Mouse (Mus musculus) cerebellum, adult 2 months (tissue): ENCODE measurements around the gene 4921524J17Rik. TPM values are rescaled to one million over a fixed set of nuclear protein-coding genes. Genes with fewer than 3 reads are reported as not detected.

Experiments
- DNase-seq, 2 experiments: peaks; one replicate each; pipeline ENCODE4 v3.0.0; 2021
- H3K27ac ChIP-seq: fragments of 200-500 bp; 2 replicates; pipeline ENCODE4 v1.5.1; 2012; ENCODE audit warnings: low read length, control low read depth, inconsistent platforms; ENCODE audit not compliant: insufficient read depth
- H3K27me3 ChIP-seq: fragments of 200-500 bp; 2 replicates; pipeline ENCODE4 v1.6.1; 2012; ENCODE audit warnings: inconsistent platforms, mild to moderate bottlenecking, low read length, moderate library complexity; ENCODE audit not compliant: control insufficient read depth, insufficient read depth
- H3K4me1 ChIP-seq: fragments of 200-500 bp; 2 replicates; pipeline ENCODE4 v1.6.1; 2011; ENCODE audit warnings: low read length; ENCODE audit not compliant: control insufficient read depth, insufficient read depth
- H3K4me3 ChIP-seq: fragments of 200-500 bp; replicated peaks from 2 replicates; pipeline ENCODE3; 2011; ENCODE audit warnings: mild to moderate bottlenecking, low read depth, low read length, control low read depth; ENCODE audit not compliant: insufficient read depth
- CTCF ChIP-seq: fragments of 200-500 bp; IDR thresholded peaks from 2 replicates; pipeline ENCODE4 v1.5.1; 2011; ENCODE audit warnings: low read depth, mild to moderate bottlenecking, control low read depth, low read length, moderate library complexity, borderline replicate concordance; ENCODE audit not compliant: insufficient read depth
- POLR2A ChIP-seq: fragments of 200-500 bp; IDR thresholded peaks from 2 replicates; pipeline ENCODE4 v1.6.1; 2011; ENCODE audit warnings: low read length, control low read depth, borderline replicate concordance; ENCODE audit not compliant: insufficient read depth
- WGBS: fragments of 180-500 bp; shearing (Covaris S2); methylation state at CpG from one replicate; pipeline ENCODE4 v1.1.7; 2018; 5-methylcytosine and 5-hydroxymethylcytosine counted together
- polyA plus RNA-seq: library from polyadenylated mRNA; depleted of rRNA; stranded (reverse); fragments of >200 nt; gene quantifications from 2 replicates; pipeline ENCODE4 v1.2.3, GENCODE M21; 2012

4921524J17Rik gene
- polyA plus RNA-seq, 1 experiment = 13.8 TPM

GRCm38 (mm10) chr8:85376516-85376915 is 56.1 kb downstream of the 4921524J17Rik start:
- TF ChIP-seq CTCF = no peak
- no peak for TF ChIP-seq POLR2A
- Histone ChIP-seq H3K27me3 (no peaks in the 10 kb centered on the region), H3K4me3 (no peak overlapping the region), H3K27ac (no peak overlapping the region), H3K4me1 (no peaks in the 10 kb centered on the region)
- DNase-seq = no peak
- WGBS = 31% methylated on average over 3 of the region's 3 CpGs

- no peak overlapping the region for H3K27ac ChIP-seq
- H3K27me3 ChIP-seq = no peaks in the 10 kb centered on the region
- H3K4me1 ChIP-seq = no peaks in the 10 kb centered on the region
- 18% methylated on average over 4 of the region's 4 CpGs for WGBS
- no peak overlapping the region for H3K4me3 ChIP-seq
- DNase-seq = no peak
- no peak for TF ChIP-seq CTCF
- no peak for TF ChIP-seq POLR2A
Measured at GRCm38 (mm10) chr8:85374286-85374685, 58.3 kb downstream of the 4921524J17Rik start.

GRCm38 (mm10) chr8:85373435-85374039 is 59.1 kb downstream of the 4921524J17Rik start:
- WGBS = 48% methylated on average over 5 of the region's 5 CpGs
- no peak for TF ChIP-seq CTCF
- TF ChIP-seq POLR2A = no peak
- no peak overlapping the region for H3K27ac ChIP-seq

GRCm38 (mm10) chr8:85372465-85372839 is 60.2 kb downstream of the 4921524J17Rik start:
- Histone ChIP-seq H3K27ac (no peak overlapping the region), H3K4me3 (no peak overlapping the region), H3K4me1 (no peaks in the 10 kb centered on the region), H3K27me3 (no peaks in the 10 kb centered on the region)
- WGBS = 100% methylated on average over 1 of the region's 1 CpGs
- no peak for DNase-seq
- TF ChIP-seq POLR2A = no peak
- TF ChIP-seq CTCF = no peak

More at GRCm38 (mm10) chr8:85373435-85374039, 59.1 kb downstream of the 4921524J17Rik start:
- no peaks in the 10 kb centered on the region for H3K4me1 ChIP-seq
- no peaks in the 10 kb centered on the region for H3K27me3 ChIP-seq
- no peak overlapping the region for H3K4me3 ChIP-seq
- no peak for DNase-seq

- no peak for DNase-seq
- Histone ChIP-seq H3K4me3 (no peak overlapping the region), H3K27me3 (no peaks in the 10 kb centered on the region), H3K4me1 (no peaks in the 10 kb centered on the region), H3K27ac (no peak overlapping the region)
- WGBS = 76% methylated on average over 5 of the region's 5 CpGs
- TF ChIP-seq CTCF = no peak
- TF ChIP-seq POLR2A = no peak
Measured at GRCm38 (mm10) chr8:85371736-85372464, 60.7 kb downstream of the 4921524J17Rik start.

- no peak for TF ChIP-seq POLR2A
- no peak for TF ChIP-seq CTCF
- no peaks in the 10 kb centered on the region for H3K27me3 ChIP-seq
- no peak overlapping the region for H3K27ac ChIP-seq
- no peak for DNase-seq
- H3K4me3 ChIP-seq = no peak overlapping the region
- 53% methylated on average over 6 of the region's 6 CpGs for WGBS
- no peaks in the 10 kb centered on the region for H3K4me1 ChIP-seq
Measured at GRCm38 (mm10) chr8:85365176-85365575, 67.5 kb downstream of the 4921524J17Rik start.

GRCm38 (mm10) chr8:85364628-85365027 is 68.0 kb downstream of the 4921524J17Rik start:
- Histone ChIP-seq H3K4me3 (no peak overlapping the region), H3K4me1 (no peaks in the 10 kb centered on the region), H3K27ac (no peak overlapping the region), H3K27me3 (no peaks in the 10 kb centered on the region)
- no peak for TF ChIP-seq POLR2A
- no peak for TF ChIP-seq CTCF
- 26% methylated on average over 11 of the region's 11 CpGs for WGBS
- no peak for DNase-seq

- H3K27me3 ChIP-seq = no peaks in the 10 kb centered on the region
- 82% methylated on average over 6 of the region's 6 CpGs for WGBS
- TF ChIP-seq CTCF = no peak
- no peak for TF ChIP-seq POLR2A
Measured at GRCm38 (mm10) chr8:85363406-85363805, 69.2 kb downstream of the 4921524J17Rik start.

More at GRCm38 (mm10) chr8:85363406-85363805, 69.2 kb downstream of the 4921524J17Rik start:
- no peak overlapping the region for H3K4me3 ChIP-seq
- no peak for DNase-seq
- no peak overlapping the region for H3K27ac ChIP-seq
- H3K4me1 ChIP-seq = no peaks in the 10 kb centered on the region
